Mouse (Mus musculus): ENCODE results near the gene Btd. TPM values are rescaled to one million over a fixed set of nuclear protein-coding genes. Genes with fewer than 3 reads are reported as not detected.

Gene Btd
- polyA plus RNA-seq, 1 experiment from 2014 or later, result 22.3 TPM

Other genes starting within 250 kb of the Btd start
- gene Sh3bp5, start 204.9 kb upstream of the Btd start, polyA plus RNA-seq (2014; fragmentation: Nextera tagmentation; extraction: Ambion mirVana), result 13.0 and 13.5 TPM in 2 replicates
- gene Eaf1, start 146.6 kb upstream of the Btd start, polyA plus RNA-seq (2014; fragmentation: Nextera tagmentation; extraction: Ambion mirVana), result 13.1 and 13.2 TPM in 2 replicates
- gene Mettl6, start 146.0 kb upstream of the Btd start, polyA plus RNA-seq (2014; fragmentation: Nextera tagmentation; extraction: Ambion mirVana), result 36.6 and 40.7 TPM in 2 replicates
- gene Colq, start 49.7 kb upstream of the Btd start, polyA plus RNA-seq (2014; fragmentation: Nextera tagmentation; extraction: Ambion mirVana), result 8.5 and 8.9 TPM in 2 replicates
- gene Gm49387, start 150 bp upstream of the Btd start, polyA plus RNA-seq (2014; fragmentation: Nextera tagmentation; extraction: Ambion mirVana), result 1.2 and 1.8 TPM in 2 replicates
- 12.1 and 14.3 TPM in 2 replicates for gene Hacl1, start 258 bp downstream of the Btd start, polyA plus RNA-seq (2014; fragmentation: Nextera tagmentation; extraction: Ambion mirVana)
- gene Ankrd28, start 189.6 kb downstream of the Btd start, polyA plus RNA-seq (2014; fragmentation: Nextera tagmentation; extraction: Ambion mirVana), result 8.0 and 8.9 TPM in 2 replicates

All from heart, embryonic 14.5 days (tissue).